Mouse (Mus musculus): ENCODE measurements around the gene Hpf1.

Gene Hpf1

GRCm38 (mm10) chr8:60889843-60890519 lies at the start of gene Hpf1:
TSS of gene Hpf1 (plus strand) at chr8:60890418.
- DNase-seq (ENCODE audit: low read depth, low spot score): peak; percentile 100

GRCm38 (mm10) chr8:60842388-60842787 lies 47.8 kb upstream of the Hpf1 start:
- no peak for DNase-seq (ENCODE audit: low read depth, low spot score)

GRCm38 (mm10) chr8:60857559-60857958 lies 32.7 kb upstream of the Hpf1 start:
- no peak for DNase-seq (ENCODE audit: low read depth, low spot score)

GRCm38 (mm10) chr8:60858091-60858490 lies 32.1 kb upstream of the Hpf1 start:
- no peak for DNase-seq (ENCODE audit: low read depth, low spot score)

GRCm38 (mm10) chr8:60858911-60859476 lies 31.2 kb upstream of the Hpf1 start:
- DNase-seq (ENCODE audit: low read depth, low spot score): no peak

GRCm38 (mm10) chr8:60859605-60860004 lies 30.6 kb upstream of the Hpf1 start:
- DNase-seq (ENCODE audit: low read depth, low spot score): no peak

GRCm38 (mm10) chr8:60860749-60861148 lies 29.5 kb upstream of the Hpf1 start:
- no peak for DNase-seq (ENCODE audit: low read depth, low spot score)

- no peak for DNase-seq (ENCODE audit: low read depth, low spot score)
Measured at GRCm38 (mm10) chr8:60861783-60862182, 28.4 kb upstream of the Hpf1 start.

- DNase-seq (ENCODE audit: low read depth, low spot score): no peak
Measured at GRCm38 (mm10) chr8:60864875-60865274, 25.3 kb upstream of the Hpf1 start.

- peak; percentile 72 for DNase-seq (ENCODE audit: low read depth, low spot score)
Measured at GRCm38 (mm10) chr8:60865504-60866114, 24.6 kb upstream of the Hpf1 start.

- DNase-seq (ENCODE audit: low read depth, low spot score): no peak
Measured at GRCm38 (mm10) chr8:60867468-60868115, 22.6 kb upstream of the Hpf1 start.

- no peak for DNase-seq (ENCODE audit: low read depth, low spot score)
Measured at GRCm38 (mm10) chr8:60868236-60868965, 21.8 kb upstream of the Hpf1 start.

- no peak for DNase-seq (ENCODE audit: low read depth, low spot score)
Measured at GRCm38 (mm10) chr8:60869761-60870160, 20.5 kb upstream of the Hpf1 start.

- no peak for DNase-seq (ENCODE audit: low read depth, low spot score)
Measured at GRCm38 (mm10) chr8:60870231-60871193, 19.7 kb upstream of the Hpf1 start.

GRCm38 (mm10) chr8:60878617-60879016 lies 11.6 kb upstream of the Hpf1 start:
- no peak for DNase-seq (ENCODE audit: low read depth, low spot score)

- DNase-seq (ENCODE audit: low read depth, low spot score): no peak
Measured at GRCm38 (mm10) chr8:60883419-60884137, 6.6 kb upstream of the Hpf1 start.

GRCm38 (mm10) chr8:60886736-60887135 lies 3.5 kb upstream of the Hpf1 start:
- DNase-seq (ENCODE audit: low read depth, low spot score): no peak

GRCm38 (mm10) chr8:60889131-60889842 lies 931 bp upstream of the Hpf1 start:
- DNase-seq (ENCODE audit: low read depth, low spot score): peak; percentile 21

GRCm38 (mm10) chr8:60890520-60890874 lies 279 bp downstream of the Hpf1 start:
- no peak for DNase-seq (ENCODE audit: low read depth, low spot score)

GRCm38 (mm10) chr8:60891757-60892156 lies 1.5 kb downstream of the Hpf1 start:
- no peak for DNase-seq (ENCODE audit: low read depth, low spot score)
